Mouse (Mus musculus) limb, embryonic 11.5 days (tissue): ENCODE measurements around the gene Olfr287. TPM values are rescaled to one million over a fixed set of nuclear protein-coding genes. Genes with fewer than 3 reads are reported as not detected.

Source experiments
- ATAC-seq: fragments of 200-750 bp; cut with Nextera tagmentation; 2 replicates; pipeline ENCODE4 v1.8.0; 2017; ENCODE audit warnings: low read depth; ENCODE audit not compliant: insufficient number of reproducible peaks, low FRiP score, low TSS enrichment
- DNase-seq: peaks from one replicate; pipeline ENCODE4 v3.0.0-alpha.2; 2015; ENCODE audit warnings: low spot score
- H3K27ac ChIP-seq: fragments of 300-500 bp; sonication (generic); replicated peaks from 2 replicates; pipeline ENCODE4 v1.5.1; 2014; ENCODE audit warnings: low read depth, mild to moderate bottlenecking, low read length
- H3K27me3 ChIP-seq: fragments of 300-500 bp; sonication (generic); 2 replicates; pipeline ENCODE4 v1.6.1; 2014; ENCODE audit warnings: mild to moderate bottlenecking, low read length, mixed read lengths; ENCODE audit not compliant: control insufficient read depth, insufficient read depth
- H3K36me3 ChIP-seq: fragments of 300-500 bp; sonication (generic); 2 replicates; pipeline ENCODE4 v1.6.1; 2014; ENCODE audit warnings: mild to moderate bottlenecking, low read length, moderate library complexity, mixed read lengths; ENCODE audit not compliant: control insufficient read depth, insufficient read depth
- H3K4me1 ChIP-seq: fragments of 300-500 bp; sonication (generic); 2 replicates; pipeline ENCODE4 v1.6.1; 2014; ENCODE audit warnings: low read length, mixed read lengths; ENCODE audit not compliant: control insufficient read depth, insufficient read depth
- H3K4me2 ChIP-seq: fragments of 300-500 bp; sonication (generic); 2 replicates; pipeline ENCODE4 v1.6.1; 2014; ENCODE audit warnings: low read depth, mild to moderate bottlenecking, moderate library complexity; ENCODE audit not compliant: severe bottlenecking
- H3K4me3 ChIP-seq: fragments of 300-500 bp; sonication (generic); 2 replicates; pipeline ENCODE4 v1.5.1; 2014; ENCODE audit warnings: low read depth, low read length
- H3K9ac ChIP-seq: fragments of 300-500 bp; sonication (generic); 2 replicates; pipeline ENCODE4 v1.6.1; 2014; ENCODE audit warnings: mild to moderate bottlenecking, low read length
- H3K9me3 ChIP-seq: fragments of 300-500 bp; sonication (generic); 2 replicates; pipeline ENCODE4 v1.6.1; 2016; ENCODE audit warnings: low read length; ENCODE audit not compliant: control insufficient read depth
- WGBS: fragments of 180-500 bp; shearing (Covaris S2); extraction: QIAGEN DNeasy Blood & Tissue Kit; methylation state at CpG from one replicate; pipeline ENCODE4 v1.1.7; 2014; 5-methylcytosine and 5-hydroxymethylcytosine counted together
- polyA plus RNA-seq: library from polyadenylated mRNA; unstranded; fragments of >200 nt; fragmentation: Nextera tagmentation; extraction: Ambion mirVana; gene quantifications from 2 replicates; pipeline ENCODE4 v1.2.1, GENCODE M21; 2014

The Olfr287 gene
- polyA plus RNA-seq: not detected in 2 replicates

DNA sequence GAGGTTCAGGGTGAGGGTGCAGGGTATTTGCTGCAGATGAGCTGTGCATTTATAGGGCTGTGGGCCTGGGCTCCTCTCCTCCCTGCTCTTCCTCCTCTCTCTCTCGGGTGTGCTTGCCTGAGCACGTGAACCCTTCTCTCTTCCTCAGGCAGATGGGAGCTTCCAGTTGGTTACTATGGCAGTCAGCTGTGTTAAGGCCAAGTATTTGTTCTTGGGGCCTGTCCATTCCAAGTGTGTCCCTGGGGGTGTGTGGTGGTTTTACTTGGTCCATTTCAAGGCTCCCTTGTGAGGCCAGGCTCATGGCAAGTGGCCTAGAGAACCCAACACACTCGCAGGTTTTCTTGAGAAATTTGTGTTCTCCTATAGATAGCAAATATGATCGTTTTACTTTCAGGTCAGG, at the start of gene Olfr287, which contains the start of gene Gm44579:
Gene Olfr287 (minus strand): TSS at position 180 of the 400 bp plus-strand sequence.
Gene Gm44579 (minus strand): TSS at position 101 of the 400 bp plus-strand sequence.
- ATAC-seq: no peak
- H3K9ac ChIP-seq: no peak within 1 kb of the TSS
- H3K36me3 ChIP-seq: no peaks in the 10 kb centered on the region
- no peaks in the 10 kb centered on the region for H3K27me3 ChIP-seq
- H3K4me2 ChIP-seq: no peak within 1 kb of the TSS
- H3K9me3 ChIP-seq: no peaks in the 10 kb centered on the region
- 80% methylated on average over 4 of the region's 4 CpGs for WGBS
- no peak within 1 kb of the TSS for H3K27ac ChIP-seq
- no peak for DNase-seq
- H3K4me3 ChIP-seq: no peak within 1 kb of the TSS
- no peaks in the 10 kb centered on the region for H3K4me1 ChIP-seq

DNA sequence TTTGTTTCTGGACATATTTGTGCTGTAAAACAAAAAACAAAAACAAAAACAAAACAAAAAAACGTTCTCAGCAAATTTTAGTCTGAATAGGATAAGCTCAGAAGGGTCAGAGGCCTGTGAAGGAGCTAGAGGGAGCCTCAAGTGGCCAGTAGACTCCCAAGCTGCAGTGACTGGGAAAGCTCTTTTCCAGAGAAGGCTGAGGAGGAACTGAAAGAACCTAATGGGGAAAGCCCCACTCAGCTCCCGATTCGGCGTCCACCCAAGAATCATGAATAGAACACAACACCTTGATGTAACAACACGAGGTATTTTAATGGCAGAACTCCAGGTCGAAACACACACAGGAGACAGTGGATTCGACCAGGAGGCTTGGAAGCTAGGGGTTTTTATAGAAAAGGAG, 36.9 kb upstream of the Olfr287 start:
- H3K27ac ChIP-seq: no peak overlapping the region
- 88% methylated on average over 7 of the region's 7 CpGs for WGBS
- no peaks in the 10 kb centered on the region for H3K9me3 ChIP-seq
- ATAC-seq: no peak
- H3K4me2 ChIP-seq: no peak overlapping the region
- H3K4me1 ChIP-seq: no peaks in the 10 kb centered on the region
- H3K36me3 ChIP-seq: no peaks in the 10 kb centered on the region
- DNase-seq: no peak
- H3K9ac ChIP-seq: no peak overlapping the region
- H3K27me3 ChIP-seq: no peaks in the 10 kb centered on the region
- H3K4me3 ChIP-seq: no peak overlapping the region

DNA sequence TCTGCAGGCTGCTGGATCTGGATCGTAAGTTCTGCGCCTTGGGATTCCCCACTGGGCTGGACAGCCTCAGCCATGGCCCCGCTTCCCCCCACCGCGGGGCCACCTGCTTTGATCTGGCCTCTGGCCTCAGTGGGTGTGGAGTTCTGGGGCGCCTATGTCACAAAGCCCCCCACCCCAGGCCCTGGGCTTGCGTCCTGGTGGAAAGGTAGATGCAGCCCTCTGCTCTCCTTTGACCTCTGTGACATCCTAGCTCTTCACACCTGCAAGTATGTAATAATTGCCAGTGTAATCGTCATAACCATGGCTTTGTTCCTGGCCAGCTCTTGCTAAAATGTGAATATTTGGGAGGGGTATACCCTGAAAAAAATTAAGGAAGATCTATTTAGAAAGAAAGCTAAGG, 36.3 kb upstream of the Olfr287 start, which contains the start of gene H1fnt:
Gene H1fnt (minus strand): TSS at position 101 of the 400 bp plus-strand sequence.
- DNase-seq: no peak
- WGBS: 89% methylated on average over 8 of the region's 8 CpGs
- H3K27ac ChIP-seq: no peak within 1 kb of the TSS
- no peaks in the 10 kb centered on the region for H3K4me1 ChIP-seq
- no peak within 1 kb of the TSS for H3K4me2 ChIP-seq
- no peak within 1 kb of the TSS for H3K9ac ChIP-seq
- no peak within 1 kb of the TSS for H3K4me3 ChIP-seq
- no peaks in the 10 kb centered on the region for H3K36me3 ChIP-seq
- H3K27me3 ChIP-seq: no peaks in the 10 kb centered on the region
- H3K9me3 ChIP-seq: no peaks in the 10 kb centered on the region
- ATAC-seq: no peak

DNA sequence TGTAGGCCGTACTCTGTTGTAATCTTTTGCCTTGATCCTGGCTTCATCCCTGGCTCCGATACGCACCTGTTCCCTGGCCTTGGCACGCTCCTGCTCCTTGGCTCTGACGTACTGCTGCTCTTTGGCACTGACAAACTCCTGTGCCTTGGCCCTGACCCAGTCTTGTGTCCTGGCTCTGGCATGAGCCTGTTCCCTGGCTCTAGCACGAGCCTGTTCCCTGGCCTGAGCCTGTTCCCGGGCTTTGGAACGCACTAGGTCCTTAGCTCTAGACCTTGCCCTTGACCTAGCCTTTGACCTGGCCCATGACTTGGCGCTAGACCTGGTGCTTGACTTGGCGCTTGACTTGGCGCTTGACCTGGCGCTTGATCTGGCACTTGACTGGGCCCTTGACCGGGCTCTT, 35.4 kb upstream of the Olfr287 start:
- Histone ChIP-seq H3K27ac (no peak overlapping the region), H3K9me3 (no peaks in the 10 kb centered on the region), H3K27me3 (no peaks in the 10 kb centered on the region), H3K36me3 (no peaks in the 10 kb centered on the region), H3K4me3 (no peak overlapping the region), H3K4me1 (no peaks in the 10 kb centered on the region), H3K9ac (no peak overlapping the region), H3K4me2 (no peak overlapping the region)
- no peak for DNase-seq
- no peak for ATAC-seq
- WGBS: 92% methylated on average over 13 of the region's 13 CpGs

DNA sequence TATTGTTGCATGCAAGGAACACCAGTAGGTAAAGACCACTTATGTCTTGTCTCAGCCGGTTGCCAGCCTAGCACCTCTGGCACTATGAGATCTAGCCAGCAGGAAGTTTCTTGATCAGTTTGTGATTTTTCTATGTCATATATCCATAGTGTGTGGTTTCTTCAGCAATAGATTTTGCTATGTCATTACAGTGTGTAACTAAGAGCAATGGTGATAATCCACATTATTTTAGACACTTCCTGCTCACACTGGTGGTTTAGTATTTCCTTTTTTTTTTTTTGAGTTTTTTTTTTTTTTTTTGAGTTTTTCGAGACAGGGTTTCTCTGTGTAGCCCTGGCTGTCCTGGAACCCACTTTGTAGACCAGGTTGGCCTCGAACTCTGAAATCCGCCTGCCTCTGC, 14.6 kb upstream of the Olfr287 start:
- no peaks in the 10 kb centered on the region for H3K4me1 ChIP-seq
- no peak overlapping the region for H3K4me2 ChIP-seq
- no peaks in the 10 kb centered on the region for H3K9me3 ChIP-seq
- no peak for ATAC-seq
- DNase-seq: no peak
- H3K36me3 ChIP-seq: no peaks in the 10 kb centered on the region
- 92% methylated on average over 4 of the region's 4 CpGs for WGBS
- H3K9ac ChIP-seq: no peak overlapping the region
- H3K27ac ChIP-seq: no peak overlapping the region
- no peaks in the 10 kb centered on the region for H3K27me3 ChIP-seq
- no peak overlapping the region for H3K4me3 ChIP-seq

DNA sequence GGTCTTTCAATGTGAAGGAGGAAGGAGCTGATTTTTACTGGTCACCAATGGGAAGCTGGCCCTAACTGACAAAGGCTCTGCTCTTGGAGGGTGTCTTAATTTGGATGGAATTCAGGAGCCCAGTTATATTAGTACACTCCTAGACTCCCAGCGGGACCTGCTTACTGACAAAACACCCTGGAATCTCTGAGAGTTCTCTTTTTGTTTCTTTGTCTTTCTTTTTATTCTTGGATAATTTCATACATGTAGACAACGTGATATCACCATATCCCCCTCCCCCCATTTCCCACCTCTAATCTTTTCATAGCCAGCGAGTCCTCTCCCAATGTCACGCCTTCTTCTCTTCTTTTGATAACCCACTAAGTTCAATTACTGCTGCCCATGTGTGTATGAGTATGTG, 13.5 kb upstream of the Olfr287 start, which contains the start of gene Olfr286:
Gene Olfr286 (minus strand): TSS at position 101 of the 400 bp plus-strand sequence.
- WGBS: 88% methylated on average over 4 of the region's 4 CpGs
- H3K9ac ChIP-seq: no peak within 1 kb of the TSS
- DNase-seq: no peak
- no peaks in the 10 kb centered on the region for H3K36me3 ChIP-seq
- no peaks in the 10 kb centered on the region for H3K4me1 ChIP-seq
- H3K4me3 ChIP-seq: no peak within 1 kb of the TSS
- no peak for ATAC-seq
- no peak within 1 kb of the TSS for H3K27ac ChIP-seq
- no peak within 1 kb of the TSS for H3K4me2 ChIP-seq
- no peaks in the 10 kb centered on the region for H3K9me3 ChIP-seq
- no peaks in the 10 kb centered on the region for H3K27me3 ChIP-seq

DNA sequence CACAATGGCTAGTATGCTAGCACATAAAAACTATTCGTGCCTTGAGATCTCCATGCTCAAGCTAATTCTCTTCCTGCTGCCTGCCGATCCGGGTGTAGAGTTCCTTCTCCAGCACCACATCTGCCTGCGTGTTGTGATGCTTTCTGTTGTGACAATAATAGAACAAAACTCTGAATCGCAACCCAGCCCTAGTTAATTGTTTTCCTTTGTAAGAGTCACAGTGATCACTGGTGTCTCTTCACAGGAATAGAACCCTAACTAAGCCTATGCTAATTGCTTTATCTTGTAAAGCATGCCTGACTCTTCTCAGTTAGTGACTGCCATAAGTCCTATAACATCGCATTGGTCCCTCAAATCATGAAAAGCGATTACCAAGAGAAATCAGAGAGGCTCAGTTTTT, 5.2 kb upstream of the Olfr287 start:
- 74% methylated on average over 7 of the region's 7 CpGs for WGBS
- Histone ChIP-seq H3K9ac (no peak overlapping the region), H3K4me1 (no peaks in the 10 kb centered on the region), H3K9me3 (no peaks in the 10 kb centered on the region), H3K4me2 (no peak overlapping the region), H3K36me3 (no peaks in the 10 kb centered on the region), H3K27ac (no peak overlapping the region), H3K4me3 (no peak overlapping the region), H3K27me3 (no peaks in the 10 kb centered on the region)
- DNase-seq (no peak), ATAC-seq (no peak)

DNA sequence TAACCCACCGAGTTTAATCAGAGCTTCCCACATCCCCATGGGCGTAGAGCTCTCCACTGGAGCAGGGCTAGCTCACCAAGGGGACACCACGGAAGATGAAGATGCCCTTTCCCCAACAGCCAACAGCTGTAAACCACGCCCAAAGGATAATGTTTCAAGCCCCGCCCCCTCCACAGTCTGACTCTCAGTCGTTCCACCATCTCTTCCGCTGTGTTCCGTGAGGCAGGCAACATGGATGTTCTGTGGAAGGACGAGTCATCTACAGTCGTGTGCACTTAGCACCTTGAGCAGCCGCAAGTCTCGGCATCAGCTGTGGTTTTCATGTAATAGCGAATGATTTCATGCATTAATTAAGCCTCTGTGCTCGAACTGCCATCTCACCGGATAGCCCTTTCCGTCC, 4.8 kb upstream of the Olfr287 start:
- Histone ChIP-seq H3K4me2 (no peak overlapping the region), H3K9me3 (no peaks in the 10 kb centered on the region), H3K27me3 (no peaks in the 10 kb centered on the region), H3K36me3 (no peaks in the 10 kb centered on the region), H3K4me3 (no peak overlapping the region), H3K9ac (no peak overlapping the region), H3K4me1 (no peaks in the 10 kb centered on the region), H3K27ac (no peak overlapping the region)
- ATAC-seq (no peak), DNase-seq (no peak)
- 40% methylated on average over 16 of the region's 16 CpGs for WGBS

DNA sequence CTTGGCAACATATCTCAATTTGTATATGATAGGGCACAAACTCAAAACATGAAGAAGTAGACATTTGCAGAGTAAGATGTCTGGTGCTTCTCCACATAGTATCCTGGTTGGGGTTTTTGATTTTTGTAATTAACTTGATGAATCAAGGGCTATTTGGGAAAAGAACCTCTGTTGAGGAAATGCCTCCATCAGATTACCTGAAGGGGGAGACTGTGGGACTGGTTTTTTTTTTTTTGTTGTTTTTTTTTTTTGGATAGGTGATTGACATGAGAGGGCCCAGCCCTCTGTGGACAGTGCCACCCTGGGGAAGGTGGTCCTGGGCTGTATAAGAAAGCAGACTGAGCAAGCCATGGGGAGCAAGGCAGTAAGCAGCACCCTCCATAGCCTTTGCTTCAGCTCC, 1.5 kb upstream of the Olfr287 start:
- Histone ChIP-seq H3K4me1 (no peaks in the 10 kb centered on the region), H3K9ac (no peak overlapping the region), H3K4me2 (no peak overlapping the region), H3K4me3 (no peak overlapping the region), H3K36me3 (no peaks in the 10 kb centered on the region), H3K27me3 (no peaks in the 10 kb centered on the region), H3K9me3 (no peaks in the 10 kb centered on the region), H3K27ac (no peak overlapping the region)
- DNase-seq (no peak), ATAC-seq (no peak)
